Mouse (Mus musculus): Measurements from ENCODE around the gene Csnk1d.

Csnk1d gene

GRCm38 (mm10) chr11:120987608-120988007, 3.5 kb downstream of the Csnk1d start:
- no peak for DNase-seq (ENCODE audit: low spot score in 2 of 2)

- DNase-seq (ENCODE audit: low spot score in 2 of 2), result no peak
Measured at GRCm38 (mm10) chr11:120984448-120985330, 6.4 kb downstream of the Csnk1d start.

DNA sequence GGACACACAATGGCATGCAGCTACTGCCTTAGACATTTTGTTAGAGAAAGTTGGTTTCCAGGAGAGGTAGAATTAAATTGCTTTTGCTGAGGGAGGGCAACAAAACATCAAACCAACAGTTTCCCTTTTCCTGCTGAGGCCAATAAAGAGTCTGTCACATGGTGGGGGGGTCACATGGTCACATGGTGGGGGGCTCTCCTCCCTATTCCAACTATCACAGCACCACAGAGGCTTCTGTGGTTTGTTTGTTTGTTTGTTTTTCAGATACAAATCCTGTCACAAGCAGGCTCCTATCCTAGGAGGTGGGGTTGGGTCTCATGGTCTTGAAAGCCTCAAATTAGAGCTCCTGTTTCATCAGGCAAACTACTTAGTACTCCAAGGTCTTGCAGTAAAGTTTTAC, 8.7 kb downstream of the Csnk1d start:
- no peak for DNase-seq (ENCODE audit: low spot score in 2 of 2)

GRCm38 (mm10) chr11:120981661-120982060, 9.5 kb downstream of the Csnk1d start:
- no peak for DNase-seq (ENCODE audit: low spot score in 2 of 2)

DNA sequence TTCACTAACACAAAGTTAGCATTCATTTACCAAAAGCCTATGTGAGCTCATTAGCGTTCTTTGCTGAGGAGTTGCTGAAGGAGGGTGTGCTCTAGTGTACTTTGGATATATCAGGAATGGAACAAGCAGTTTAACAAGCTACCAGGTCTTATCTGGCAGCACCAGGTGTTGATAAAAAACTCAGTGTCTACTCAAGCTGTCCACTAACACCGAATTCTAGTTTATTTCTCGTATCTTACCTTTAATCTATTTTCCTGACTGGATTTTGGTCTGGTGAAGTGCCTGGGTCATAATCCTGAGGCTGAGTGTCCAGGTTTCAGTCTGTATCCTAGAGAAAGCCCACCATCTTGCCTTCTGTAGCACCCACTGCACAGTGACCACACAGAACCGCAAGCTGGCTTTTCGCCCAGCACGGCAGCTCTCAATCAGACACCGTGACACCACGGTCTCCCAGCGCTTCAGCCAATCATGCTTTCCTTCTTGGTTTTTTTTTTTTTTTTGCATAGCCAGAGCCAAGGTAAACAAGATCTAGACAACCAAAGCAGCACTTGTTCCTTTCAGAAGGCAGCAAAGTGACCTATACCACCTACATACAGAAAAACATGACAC, 10.6 kb downstream of the Csnk1d start:
- DNase-seq (ENCODE audit: low spot score in 2 of 2), result no peak

GRCm38 (mm10) chr11:120979711-120980426, 11.3 kb downstream of the Csnk1d start:
- no peak for DNase-seq (ENCODE audit: low spot score in 2 of 2)

- no peak for DNase-seq (ENCODE audit: low spot score in 2 of 2)
Measured at GRCm38 (mm10) chr11:120973318-120973717, 17.8 kb downstream of the Csnk1d start.

- no peak for DNase-seq (ENCODE audit: low spot score in 2 of 2)
Measured at GRCm38 (mm10) chr11:120971237-120971636, 19.9 kb downstream of the Csnk1d start.

DNA sequence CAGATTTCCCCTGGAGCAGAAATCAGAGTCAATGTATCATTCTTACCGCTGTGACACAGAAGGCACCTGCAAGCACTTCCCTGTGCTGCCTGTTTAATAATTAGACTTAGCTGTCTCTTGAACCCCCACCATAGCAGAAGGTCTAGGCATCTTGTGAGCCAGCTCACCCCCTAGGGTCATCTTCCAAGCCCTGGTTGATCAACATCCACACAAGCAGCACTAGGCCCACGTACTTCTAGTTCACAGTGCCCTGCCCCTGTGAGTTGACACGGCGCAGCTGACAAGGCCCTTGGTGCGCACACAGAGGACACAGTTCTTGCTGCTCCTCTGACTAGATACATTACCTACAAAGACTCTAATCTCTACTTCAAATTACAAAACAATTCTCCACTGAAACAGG, 21.4 kb downstream of the Csnk1d start:
- DNase-seq (ENCODE audit: low spot score in 2 of 2), result no peak

DNA sequence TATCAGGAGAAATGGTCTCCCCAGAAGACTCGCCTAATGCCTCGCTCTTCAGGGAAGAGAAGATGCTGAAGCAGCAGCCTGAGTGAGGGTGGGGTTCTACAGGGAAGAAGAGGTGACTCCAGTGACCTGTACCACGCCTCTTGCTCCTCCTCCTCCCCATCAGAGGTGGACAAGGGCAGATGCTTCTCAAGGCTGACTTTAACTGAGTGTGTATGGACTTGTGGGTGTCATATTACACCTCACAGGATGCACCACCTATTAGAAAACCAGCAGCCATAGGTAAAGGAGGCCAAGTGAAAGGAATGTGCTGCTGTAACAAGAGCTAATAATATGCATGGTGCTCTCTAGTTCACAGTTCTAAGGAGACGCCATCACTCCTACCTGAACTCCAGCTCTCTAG, 25.5 kb downstream of the Csnk1d start:
- DNase-seq (ENCODE audit: low spot score in 2 of 2), result no peak

GRCm38 (mm10) chr11:120964195-120965157, 26.7 kb downstream of the Csnk1d start:
- no peak for DNase-seq (ENCODE audit: low spot score in 2 of 2)

GRCm38 (mm10) chr11:120962909-120963308, 28.2 kb downstream of the Csnk1d start:
- no peak for DNase-seq (ENCODE audit: low spot score in 2 of 2)

DNA sequence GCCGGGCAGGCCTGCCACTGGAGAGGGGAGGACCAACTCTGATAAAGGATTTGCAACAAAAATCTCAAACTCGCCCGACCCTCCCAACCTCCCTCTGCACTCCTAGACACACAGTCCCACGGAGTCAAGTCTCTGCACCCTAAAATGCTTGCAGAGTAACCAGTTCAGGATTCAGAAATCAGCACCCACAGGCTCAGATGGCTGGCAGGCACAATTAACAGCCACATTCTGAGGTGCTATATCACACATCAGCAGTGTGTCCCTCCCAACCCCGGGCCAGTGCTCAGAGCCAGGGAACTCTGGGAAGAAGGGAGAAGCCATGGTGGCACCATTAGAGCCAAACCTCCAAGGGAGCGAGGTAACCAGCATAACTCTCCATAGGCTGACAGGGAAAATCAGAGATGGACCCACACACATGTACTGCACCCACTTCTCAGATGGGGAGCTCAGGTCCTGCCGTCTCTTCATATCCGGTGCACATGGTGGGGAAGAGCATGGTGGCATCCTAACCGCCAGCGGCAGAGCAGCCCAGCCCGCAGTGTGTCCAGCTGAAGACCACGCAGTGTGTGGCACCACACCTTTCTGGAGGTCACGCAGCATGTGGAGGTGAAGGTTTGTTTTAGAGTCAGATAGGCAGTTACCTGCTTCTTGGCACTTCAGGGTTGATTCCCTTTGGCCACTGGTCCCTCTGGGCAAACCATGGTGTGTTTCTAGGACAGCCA, 28.9 kb downstream of the Csnk1d start:
- DNase-seq (ENCODE audit: low spot score in 2 of 2), result no peak

DNA sequence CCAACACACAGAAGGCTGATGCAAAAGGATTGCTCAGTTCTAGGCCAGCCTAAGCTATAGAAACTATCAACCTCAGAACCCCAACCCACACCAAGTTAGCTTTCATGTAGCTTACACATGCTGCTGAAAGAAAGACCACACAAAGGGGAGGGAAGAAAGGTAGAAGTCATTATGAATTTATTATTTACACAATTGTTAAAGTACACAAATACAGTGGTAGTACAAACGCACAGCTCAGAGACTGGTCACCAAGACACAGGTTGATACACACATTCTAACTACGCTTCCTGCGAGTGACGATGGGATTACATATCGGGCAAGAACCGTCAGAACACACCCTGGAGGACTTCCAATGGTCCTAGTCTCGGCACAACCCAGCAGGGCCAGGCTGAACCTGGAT, 29.5 kb downstream of the Csnk1d start:
- no peak for DNase-seq (ENCODE audit: low spot score in 2 of 2)

DNA sequence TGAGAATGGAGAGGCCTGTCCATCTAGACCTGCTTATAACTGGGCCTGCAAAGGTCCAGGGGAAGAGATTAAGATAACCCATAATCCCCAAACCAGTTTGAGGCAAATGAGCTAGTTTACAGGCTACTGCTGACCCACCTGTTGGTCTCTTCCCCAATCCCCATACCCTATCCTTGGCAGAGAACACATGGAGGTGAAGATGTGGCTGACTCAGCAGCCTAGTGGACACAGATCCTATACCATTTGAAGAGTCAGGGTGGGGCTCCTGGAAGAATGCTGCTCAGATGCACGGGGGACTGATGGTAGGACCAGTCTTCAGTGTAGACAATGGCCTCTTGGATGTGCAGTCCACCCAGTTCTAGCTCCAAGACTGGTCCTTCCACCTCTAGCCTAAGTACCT, 30.9 kb downstream of the Csnk1d start:
- no peak for DNase-seq (ENCODE audit: low spot score in 2 of 2)

DNA sequence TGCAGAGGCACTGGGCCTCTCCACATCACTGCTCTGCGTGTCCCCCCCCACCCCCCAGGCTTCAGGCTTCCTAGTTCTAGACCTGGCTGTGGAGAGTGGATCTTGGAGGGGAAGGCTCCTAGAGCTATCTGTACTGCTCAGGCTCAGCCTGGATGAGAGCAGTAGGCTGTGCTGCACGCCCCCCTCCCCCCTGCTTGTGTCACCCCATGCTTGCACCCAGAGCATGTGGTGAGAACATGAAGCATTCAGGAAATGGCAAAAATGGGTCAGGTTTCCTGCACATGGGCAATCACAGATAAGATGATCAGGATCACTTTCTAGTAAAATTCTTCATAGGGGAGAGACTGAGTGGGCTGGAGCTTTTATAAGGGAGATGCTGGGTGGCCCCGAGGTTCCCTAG, 31.6 kb downstream of the Csnk1d start:
- no peak for DNase-seq (ENCODE audit: low spot score in 2 of 2)

DNA sequence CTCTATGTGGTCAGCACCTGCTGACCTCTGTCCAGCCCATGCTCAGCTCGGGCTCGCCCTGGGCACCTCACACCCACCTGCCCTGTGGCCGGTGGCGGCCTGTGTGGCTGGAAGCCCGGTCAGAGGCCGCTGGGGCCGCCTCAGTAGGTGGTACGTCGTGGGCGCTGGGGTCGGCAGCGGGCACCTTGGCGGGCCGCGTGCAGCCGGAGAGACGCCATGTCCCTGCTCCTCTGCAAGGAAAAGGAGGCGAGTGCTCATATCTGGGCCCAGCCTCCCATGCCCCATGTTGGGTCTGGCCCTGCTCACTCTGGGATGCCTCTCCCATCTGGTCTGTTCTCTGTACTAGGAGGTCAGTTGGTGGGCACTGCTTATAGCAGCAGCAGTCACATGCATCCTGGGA, 32.1 kb downstream of the Csnk1d start:
- DNase-seq (ENCODE audit: low spot score in 2 of 2), result no peak

DNA sequence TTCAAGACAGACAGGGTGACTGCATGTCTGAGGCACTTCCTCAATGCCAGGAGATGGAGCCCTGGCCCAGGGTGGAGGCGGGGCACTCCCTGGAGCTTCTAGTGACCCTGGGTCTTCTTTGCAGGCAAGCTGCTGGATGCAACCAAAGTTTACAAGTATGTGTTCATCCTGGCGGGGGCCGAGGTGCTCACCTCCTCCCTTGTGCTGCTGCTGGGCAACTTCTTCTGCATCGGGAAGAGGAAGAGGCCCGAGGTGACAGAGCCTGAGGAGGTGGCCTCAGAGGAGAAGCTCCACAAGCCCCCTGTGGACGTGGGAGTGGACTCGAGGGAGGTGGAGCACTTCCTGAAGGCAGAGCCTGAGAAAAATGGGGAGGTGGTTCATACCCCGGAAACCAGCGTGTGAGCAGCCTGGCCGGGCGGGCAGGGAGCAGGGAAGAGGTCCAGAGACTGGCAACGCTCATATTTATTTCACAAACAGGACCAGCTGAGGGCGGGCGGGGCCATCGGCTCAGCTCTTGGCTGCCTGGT, 33.3 kb downstream of the Csnk1d start:
- DNase-seq (ENCODE audit: low spot score in 2 of 2), result no peak

GRCm38 (mm10) chr11:120957052-120957451, 34.1 kb downstream of the Csnk1d start:
- no peak for DNase-seq (ENCODE audit: low spot score in 2 of 2)

GRCm38 (mm10) chr11:120955701-120956100, 35.4 kb downstream of the Csnk1d start:
- no peak for DNase-seq (ENCODE audit: low spot score in 2 of 2)

- no peak for DNase-seq (ENCODE audit: low spot score in 2 of 2)
Measured at GRCm38 (mm10) chr11:120954936-120955335, 36.2 kb downstream of the Csnk1d start.

Data from frontal cortex, postnatal 36 days (tissue).